Mouse (Mus musculus) kidney, adult 2 months (tissue): ENCODE measurements around the gene Psmg4. TPM values are rescaled to one million over a fixed set of nuclear protein-coding genes. Genes with fewer than 3 reads are reported as not detected.

Experiments used
- DNase-seq: peaks from one replicate; pipeline ENCODE4 v3.0.0; 2021
- H3K27ac ChIP-seq: fragments of 200-500 bp; 2 replicates; pipeline ENCODE4 v1.5.1; 2012; ENCODE audit warnings: low read depth, low read length, control low read depth, inconsistent platforms; ENCODE audit not compliant: insufficient read depth
- H3K27me3 ChIP-seq: fragments of 200-500 bp; replicated peaks from 2 replicates; pipeline ENCODE4 v1.6.1; 2012; ENCODE audit warnings: mild to moderate bottlenecking, moderate library complexity, low read length, inconsistent platforms; ENCODE audit not compliant: control insufficient read depth, insufficient read depth
- H3K36me3 ChIP-seq: fragments of 200-500 bp; 2 replicates; pipeline ENCODE4 v1.6.1; 2012; ENCODE audit warnings: mild to moderate bottlenecking, moderate library complexity, low read length, inconsistent platforms; ENCODE audit not compliant: control insufficient read depth, insufficient read depth
- H3K4me1 ChIP-seq: fragments of 200-500 bp; 2 replicates; pipeline ENCODE4 v1.6.1; 2011; ENCODE audit warnings: low read length; ENCODE audit not compliant: control insufficient read depth, insufficient read depth
- H3K4me3 ChIP-seq: fragments of 200-500 bp; 2 replicates; pipeline ENCODE4 v1.5.1; 2011; ENCODE audit warnings: mild to moderate bottlenecking, low read depth, low read length, control low read depth; ENCODE audit not compliant: insufficient read depth
- CTCF ChIP-seq: fragments of 200-500 bp; conservative IDR thresholded peaks from 2 replicates; pipeline ENCODE4 v1.5.1; 2011; ENCODE audit warnings: low read depth, mild to moderate bottlenecking, control low read depth, low read length, moderate library complexity, mixed read lengths; ENCODE audit not compliant: insufficient read depth, insufficient read length
- POLR2A ChIP-seq: fragments of 200-500 bp; IDR thresholded peaks from one replicate; pipeline ENCODE4 v1.6.1; 2011; ENCODE audit warnings: low read depth, low read length, control low read depth
- WGBS: fragments of 180-500 bp; shearing (Covaris S2); methylation state at CpG from one replicate; pipeline ENCODE4 v1.1.7; 2018; 5-methylcytosine and 5-hydroxymethylcytosine counted together
- polyA plus RNA-seq: library from polyadenylated mRNA; depleted of rRNA; stranded (reverse); fragments of >200 nt; gene quantifications from 2 replicates; pipeline ENCODE4 v1.2.3, GENCODE M21; 2012

Gene Psmg4
- polyA plus RNA-seq, 1 experiment = 88.7 TPM

GRCm38 (mm10) chr13:34205216-34205615 is 42.5 kb downstream of the Psmg4 start:
- H3K27me3 ChIP-seq = no peaks in the 10 kb centered on the region
- 65% methylated on average over 3 of the region's 3 CpGs for WGBS
- no peak overlapping the region for H3K27ac ChIP-seq
- TF ChIP-seq POLR2A (no peak), CTCF (no peak)
- H3K4me3 ChIP-seq = no peak overlapping the region
- peaks cover 4% of the 10 kb centered on the region; the same call in 1 of the 2 replicates for H3K4me1 ChIP-seq
- no peaks in the 10 kb centered on the region for H3K36me3 ChIP-seq
- DNase-seq = peak; percentile 49

GRCm38 (mm10) chr13:34207714-34208470 is 45.1 kb downstream of the Psmg4 start:
- Histone ChIP-seq H3K4me3 (no peak overlapping the region), H3K27ac (no peak overlapping the region), H3K27me3 (no peaks in the 10 kb centered on the region), H3K36me3 (no peaks in the 10 kb centered on the region), H3K4me1 (peaks cover 9% of the 10 kb centered on the region; the same call in 1 of the 2 replicates)
- TF ChIP-seq CTCF (no peak), POLR2A (no peak)
- no peak for DNase-seq
- WGBS = 62% methylated on average over 6 of the region's 6 CpGs

GRCm38 (mm10) chr13:34211261-34211775 is 48.6 kb downstream of the Psmg4 start:
- H3K36me3 ChIP-seq = no peaks in the 10 kb centered on the region
- DNase-seq = no peak
- H3K4me1 ChIP-seq = peaks cover 20% of the 10 kb centered on the region
- H3K27me3 ChIP-seq = no peaks in the 10 kb centered on the region
- WGBS = 59% methylated on average over 4 of the region's 4 CpGs
- no peak overlapping the region for H3K4me3 ChIP-seq
- H3K27ac ChIP-seq = no peak overlapping the region
- TF ChIP-seq POLR2A (no peak), CTCF (no peak)

DNA sequence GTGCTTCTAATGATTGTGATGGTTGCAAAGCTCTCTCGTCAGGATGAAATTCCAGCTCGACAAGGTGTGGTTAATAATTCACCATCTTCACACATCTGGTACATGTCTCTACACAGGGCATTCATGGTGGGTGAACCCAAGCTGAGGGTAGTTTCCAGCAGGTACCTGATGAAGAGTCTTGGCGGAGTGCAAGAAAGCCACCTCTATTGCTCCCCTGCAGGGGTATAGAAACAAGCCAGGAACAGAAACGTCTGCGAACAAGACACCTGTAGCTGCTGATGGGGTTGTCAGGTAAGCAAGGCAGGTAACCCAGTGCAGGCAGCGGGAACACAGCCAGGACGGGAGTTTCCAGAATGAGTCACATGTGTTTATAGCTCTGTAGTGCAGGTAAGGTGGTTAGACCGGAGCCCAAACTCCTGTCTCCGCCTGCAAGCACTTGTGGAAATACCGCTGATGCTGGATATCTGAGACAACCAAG is 50.0 kb downstream of the Psmg4 start:
- 36% methylated on average over 10 of the region's 10 CpGs for WGBS
- no peaks in the 10 kb centered on the region for H3K27me3 ChIP-seq
- H3K27ac ChIP-seq = peak overlapping the region; percentile 22
- no peaks in the 10 kb centered on the region for H3K36me3 ChIP-seq
- DNase-seq = peak; percentile 83
- no peak overlapping the region for H3K4me3 ChIP-seq
- no peak for TF ChIP-seq POLR2A
- TF ChIP-seq CTCF = no peak
- peaks cover 20% of the 10 kb centered on the region for H3K4me1 ChIP-seq

GRCm38 (mm10) chr13:34214855-34215254 is 52.1 kb downstream of the Psmg4 start:
- Histone ChIP-seq H3K4me3 (no peak overlapping the region), H3K4me1 (peaks cover 20% of the 10 kb centered on the region), H3K27ac (no peak overlapping the region), H3K36me3 (no peaks in the 10 kb centered on the region), H3K27me3 (no peaks in the 10 kb centered on the region)
- WGBS = 69% methylated on average over 3 of the region's 3 CpGs
- no peak for TF ChIP-seq CTCF
- TF ChIP-seq POLR2A = no peak
- no peak for DNase-seq

DNA sequence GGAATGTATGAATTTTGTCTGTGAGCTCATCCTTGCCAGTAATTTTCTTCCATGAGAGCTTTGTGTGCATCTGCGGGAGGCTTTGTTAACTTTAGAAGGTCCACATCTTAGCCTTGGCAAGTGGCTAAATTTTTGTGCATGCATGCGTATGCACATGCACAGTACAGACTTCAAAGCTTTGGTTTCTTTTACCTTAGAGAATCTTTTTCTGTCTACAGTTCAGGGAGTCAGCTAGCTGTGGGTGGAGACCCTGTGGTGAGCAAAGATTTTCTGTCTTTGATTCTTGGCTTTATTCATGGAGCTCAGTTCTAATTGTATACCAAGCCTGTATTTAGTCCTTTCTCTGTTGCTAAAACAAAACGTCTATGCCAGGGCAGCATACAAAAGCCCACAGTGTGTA is 56.0 kb downstream of the Psmg4 start:
- WGBS = 82% methylated on average over 3 of the region's 3 CpGs
- H3K36me3 ChIP-seq = no peaks in the 10 kb centered on the region; the same call in 1 of the 2 replicates
- DNase-seq = no peak
- H3K4me3 ChIP-seq = no peak overlapping the region
- H3K4me1 ChIP-seq = peaks cover 13% of the 10 kb centered on the region
- H3K27me3 ChIP-seq = no peaks in the 10 kb centered on the region
- H3K27ac ChIP-seq = no peak overlapping the region
- no peak for TF ChIP-seq CTCF
- no peak for TF ChIP-seq POLR2A

DNA sequence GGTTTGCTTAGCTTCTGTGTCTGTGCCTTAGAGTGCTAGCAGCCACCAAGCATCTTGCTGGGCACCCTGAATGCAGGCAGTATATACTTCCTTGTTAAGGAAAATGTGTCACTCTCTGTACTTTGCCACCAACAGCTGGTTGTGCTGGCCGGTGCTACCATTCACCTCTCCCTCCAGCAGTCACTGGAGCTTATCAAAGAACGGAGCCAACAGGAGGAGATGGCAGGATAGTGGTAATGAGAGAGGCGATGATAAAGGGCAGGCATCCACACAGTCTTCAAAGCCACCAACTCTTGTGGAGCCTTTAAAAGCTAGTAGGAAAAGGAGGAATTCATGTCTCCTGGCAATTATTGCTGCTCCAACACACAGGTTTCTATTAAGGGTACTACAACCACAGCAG is 57.0 kb downstream of the Psmg4 start:
- H3K4me1 ChIP-seq = peaks cover 7% of the 10 kb centered on the region
- 46% methylated on average over 3 of the region's 3 CpGs for WGBS
- H3K36me3 ChIP-seq = no peaks in the 10 kb centered on the region; the same call in 1 of the 2 replicates
- no peak for TF ChIP-seq POLR2A
- TF ChIP-seq CTCF = no peak
- DNase-seq = no peak
- H3K27me3 ChIP-seq = no peaks in the 10 kb centered on the region
- no peak overlapping the region for H3K4me3 ChIP-seq
- H3K27ac ChIP-seq = no peak overlapping the region
